ENCODE assay signal across 8 mouse cellular contexts in the genomic region with DNA sequence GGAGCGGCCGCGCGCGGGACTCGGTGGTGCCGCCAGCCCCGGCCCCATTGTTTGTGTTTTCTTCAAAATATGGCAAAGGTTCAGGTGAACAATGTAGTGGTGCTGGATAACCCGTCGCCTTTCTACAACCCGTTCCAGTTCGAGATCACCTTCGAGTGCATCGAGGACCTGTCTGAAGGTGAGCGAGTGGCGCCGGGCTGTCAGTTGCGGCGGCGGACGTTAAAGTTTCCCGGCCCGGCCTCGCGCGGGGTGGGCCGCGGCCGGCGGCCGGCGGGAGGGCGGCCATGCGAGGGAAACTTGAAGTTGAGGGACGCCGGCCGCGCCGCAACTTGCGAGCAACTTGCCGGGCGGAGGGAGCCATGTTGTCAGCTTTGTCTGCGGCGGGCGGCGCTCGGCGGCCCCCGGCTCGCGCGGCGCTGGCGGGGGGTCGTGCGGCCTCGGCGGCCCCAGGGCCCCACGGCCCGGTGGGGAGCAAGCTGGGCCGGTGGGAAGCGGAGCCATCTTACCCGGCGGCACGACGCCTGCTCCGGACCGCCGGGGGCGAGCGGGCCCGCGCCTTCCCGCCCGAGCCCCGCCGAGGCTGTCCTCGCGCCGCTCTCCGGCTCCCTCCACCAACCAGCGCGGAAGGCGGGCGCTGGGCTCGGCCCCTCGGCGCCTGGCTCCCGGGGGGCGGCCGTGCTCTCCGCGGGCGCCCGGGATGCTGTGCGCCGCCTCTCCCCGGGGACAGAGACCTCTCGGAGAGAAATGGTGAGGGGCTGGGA. TPM values are rescaled to one million over a fixed set of nuclear protein-coding genes. Genes with fewer than 3 reads are reported as not detected.
DNase-seq lines count a peak whose midpoint lies in the region; ATAC-seq lines count a peak whose summit lies in the region.

No protein-coding gene starts in this region.

- H3K4me1 ChIP-seq in hindbrain, embryonic 11.5 days (replicated peaks; ENCODE audit: control insufficient read depth, insufficient read depth, low read length): no peaks in the 10 kb centered on the region

- no peaks in the 10 kb centered on the region for H3K9me3 ChIP-seq in hindbrain, embryonic 11.5 days (ENCODE audit: control insufficient read depth, low read length)

- ATAC-seq in hindbrain, embryonic 11.5 days (ENCODE audit: low FRiP score): peak; percentile 33

- peak overlapping the region; percentile 98 for H3K27ac ChIP-seq in hindbrain, embryonic 11.5 days (ENCODE audit: low read depth, low read length)

- H3K36me3 ChIP-seq in hindbrain, embryonic 11.5 days (ENCODE audit: control insufficient read depth, insufficient read depth, low read length): no peaks in the 10 kb centered on the region

- H3K4me3 ChIP-seq in hindbrain, embryonic 11.5 days (ENCODE audit: low read depth, low read length): peak overlapping the region; percentile 93

- H3K9ac ChIP-seq in hindbrain, embryonic 11.5 days (ENCODE audit: low read depth, low read length): peak overlapping the region; percentile 97

- under 1% methylated on average over 63 of the region's 99 CpGs for WGBS in hindbrain, embryonic 11.5 days

- H3K4me2 ChIP-seq in hindbrain, embryonic 11.5 days (replicated peaks; ENCODE audit: low read depth, low read length): peak overlapping the region; percentile 49

- peak; percentile 55 for DNase-seq in CD4-positive helper T cell, adult 2 months (ENCODE audit: low read depth, low spot score)
- DNase-seq in adrenal gland, postnatal 10 days: peak; percentile 70
- DNase-seq in forelimb bud, embryonic 11.5 days (ENCODE audit: low read depth, low spot score): peak; percentile 18
- peak; percentile 65 for DNase-seq in hindbrain, embryonic 11.5 days (ENCODE audit: low spot score)
- DNase-seq in layer of hippocampus, postnatal 14 days (ENCODE audit: low spot score in 2 of 2): peak; percentile 31 to 58
- DNase-seq in lung, postnatal 36 days: peak; percentile 19
- peak; percentile 64 for DNase-seq in retina, embryonic 14.5 days (ENCODE audit: low spot score)
- peak; percentile 60 to 74 for DNase-seq in thymus, postnatal 36 days

- no peaks in the 10 kb centered on the region for H3K27me3 ChIP-seq in hindbrain, embryonic 11.5 days (ENCODE audit: control insufficient read depth, insufficient read depth, low read length)

RNA-seq across cellular contexts. Expression of a gene that starts 0.7 kb away (rescaled TPM):
- total RNA-seq in adrenal gland, postnatal 10 days (2021): 10 to 100 TPM; 34.4 to 35.1 TPM
- polyA plus RNA-seq in hindbrain, embryonic 11.5 days (2014; fragmentation: Nextera tagmentation; extraction: Ambion mirVana): 165 and 167 TPM in 2 replicates
- 10 to 100 TPM; 24.0 to 25.1 TPM for total RNA-seq in layer of hippocampus, postnatal 14 days (2021)

RNA-seq across cellular contexts. Expression of a gene that starts 32.9 kb away (rescaled TPM):
- 10 to 100 TPM in 1 of 2 experiments, 1 to 10 TPM in 1; 8.9 to 14.3 TPM for total RNA-seq in adrenal gland, postnatal 10 days (2021)
- polyA plus RNA-seq in hindbrain, embryonic 11.5 days (2014; fragmentation: Nextera tagmentation; extraction: Ambion mirVana): 13.8 and 15.3 TPM in 2 replicates
- total RNA-seq in layer of hippocampus, postnatal 14 days (2021): 1 to 10 TPM; 6.7 to 7.1 TPM

Comparison
In these comparisons a context has a peak if more than half of its experiments do, and no peak if none do; other contexts are left out.
1. Peak in every context shown above with its lines: DNase-seq, ATAC-seq, H3K4me3 ChIP-seq and H3K27ac ChIP-seq.
2. DNase-seq: peak in every context shown above with its lines; median percentile 70 in adrenal gland, postnatal 10 days; 67 in thymus, postnatal 36 days; 65 in hindbrain, embryonic 11.5 days; 64 in retina, embryonic 14.5 days; 55 in CD4-positive helper T cell, adult 2 months; 44 in layer of hippocampus, postnatal 14 days; 19 in lung, postnatal 36 days; 18 in forelimb bud, embryonic 11.5 days.